Mouse (Mus musculus): Measurements from ENCODE around the gene Hes3. TPM values are rescaled to one million over a fixed set of nuclear protein-coding genes. Genes with fewer than 3 reads are reported as not detected.

Gene Hes3
- total and polyA plus RNA-seq, 3 experiments: not detected

DNA sequence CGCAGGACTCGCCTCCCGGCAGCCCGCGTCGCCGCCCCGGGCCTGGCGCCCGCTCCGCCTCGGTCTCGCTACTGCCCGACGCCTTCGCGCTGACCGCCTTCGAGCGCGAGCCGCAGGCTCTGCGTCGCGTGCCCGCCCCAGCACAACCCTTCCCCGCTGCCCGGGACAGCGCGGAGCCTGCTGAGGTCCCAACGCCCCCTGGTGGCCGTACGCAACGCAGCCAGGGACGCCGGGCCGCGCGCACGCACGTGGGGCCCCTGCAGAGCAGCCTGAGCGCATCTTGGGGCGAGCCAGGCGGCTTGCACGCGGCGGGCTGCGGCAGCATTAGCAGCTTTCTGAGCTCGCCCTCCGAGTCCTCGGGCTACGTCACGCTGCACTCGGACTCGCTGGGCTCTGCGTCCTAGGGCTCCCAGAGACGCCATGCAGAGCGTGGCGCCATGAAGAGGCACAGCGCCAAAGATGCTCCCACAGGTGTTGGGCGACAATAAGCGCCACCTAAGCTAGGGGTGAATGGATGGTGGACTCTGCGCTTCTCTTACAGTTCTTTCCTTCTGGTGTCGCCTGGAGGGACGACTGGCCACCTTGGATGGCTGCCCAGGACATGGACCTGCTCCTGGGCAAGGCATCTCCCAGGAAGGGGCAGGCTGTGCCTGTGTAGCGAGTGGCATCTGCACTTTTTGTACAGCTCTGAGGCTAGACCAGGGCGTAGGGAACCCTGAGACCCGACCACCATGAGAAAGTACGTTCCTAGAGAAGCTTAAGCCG, 8.1 kb downstream of the Hes3 start:
- TF ChIP-seq POLR2A (IDR thresholded peaks at IDR 0.05; ENCODE audit: insufficient read depth, low read depth, low read length) (no peak), CTCF (IDR thresholded peaks at IDR 0.05) (peak; percentile 99)
- Histone ChIP-seq H3K27ac (no peak overlapping the region), H3K4me3 (peak overlapping the region; percentile 19; the same call in 1 of the 2 replicates), H3K27me3 (ENCODE audit: control insufficient read depth, insufficient read depth, low read length) (peaks cover 13% of the 10 kb centered on the region), H3K79me2 (replicated peaks; ENCODE audit: control insufficient read depth, insufficient read depth, low read length) (no peaks in the 10 kb centered on the region), H3K4me1 (ENCODE audit: control insufficient read depth, insufficient read depth, low read length) (no peaks in the 10 kb centered on the region), H3K9ac (ENCODE audit: low read depth, low read length) (peak overlapping the region; percentile 18), H3K36me3 (ENCODE audit: control insufficient read depth, insufficient read depth, low read length) (no peaks in the 10 kb centered on the region)
- intact Hi-C loops (cut with DNase I): no loop called here
- DNase-seq: peak; percentile 86 to 88
- WGBS: 13% methylated on average over 70 of the region's 70 CpGs

DNA sequence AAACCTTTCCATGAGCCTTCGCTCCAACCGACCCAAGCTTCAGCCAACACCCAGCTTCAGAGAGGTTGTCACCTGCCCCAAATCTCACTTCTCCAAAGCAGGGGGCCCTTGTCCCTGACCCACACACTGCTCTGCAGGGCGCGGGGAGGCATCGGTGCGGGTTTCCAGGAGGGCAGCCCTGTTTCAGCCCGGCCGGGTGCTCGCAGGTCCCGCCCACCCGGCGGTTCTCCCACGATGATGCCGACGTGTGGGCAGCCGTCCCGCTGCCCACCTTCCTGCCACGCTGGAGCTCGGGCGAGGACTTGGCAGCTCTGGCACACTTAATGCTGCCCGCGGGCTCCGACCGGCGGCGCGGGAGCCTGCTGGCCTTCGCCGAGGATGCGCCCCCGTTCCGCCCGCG, 8.7 kb downstream of the Hes3 start:
- intact Hi-C loops (cut with DNase I): no loop called here

DNA sequence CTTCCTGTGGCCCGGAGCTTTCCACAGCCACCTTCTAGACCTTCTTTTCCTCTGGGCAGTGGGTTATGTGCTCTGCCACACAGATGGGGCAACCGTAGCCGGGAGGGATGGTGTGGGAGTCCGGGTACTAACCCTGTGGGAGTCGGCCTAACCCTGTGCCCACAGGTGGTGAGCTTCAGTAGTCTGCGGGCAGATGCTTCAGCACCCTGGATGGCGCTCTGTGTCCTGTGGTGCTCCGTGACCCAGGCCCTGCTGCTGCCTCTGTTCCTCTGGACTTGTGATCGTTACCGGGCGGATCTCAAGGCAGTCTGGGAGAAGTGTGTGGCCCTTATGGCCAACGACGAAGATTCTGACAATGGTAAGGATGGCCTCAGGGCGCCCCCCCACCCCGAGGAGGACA, 9.9 kb downstream of the Hes3 start:
- Histone ChIP-seq H3K36me3 (ENCODE audit: control insufficient read depth, insufficient read depth, low read length) (no peaks in the 10 kb centered on the region), H3K9ac (ENCODE audit: low read depth, low read length) (no peak overlapping the region), H3K4me1 (ENCODE audit: control insufficient read depth, insufficient read depth, low read length) (no peaks in the 10 kb centered on the region), H3K27me3 (ENCODE audit: control insufficient read depth, insufficient read depth, low read length) (peaks cover 8% of the 10 kb centered on the region), H3K79me2 (replicated peaks; ENCODE audit: control insufficient read depth, insufficient read depth, low read length) (no peaks in the 10 kb centered on the region), H3K27ac (no peak overlapping the region), H3K4me3 (no peak overlapping the region)
- TF ChIP-seq CTCF (IDR thresholded peaks at IDR 0.05): no peak
- no peak for TF ChIP-seq POLR2A (IDR thresholded peaks at IDR 0.05; ENCODE audit: insufficient read depth, low read depth, low read length)
- TF ChIP-seq EP300 (IDR thresholded peaks at IDR 0.05; ENCODE audit: insufficient read depth, low read depth, low read length): no peak
- intact Hi-C loops (cut with DNase I): no loop called here
- DNase-seq: no peak
- WGBS: 69% methylated on average over 15 of the region's 15 CpGs

More for the DNA sequence above, 8.7 kb downstream of the Hes3 start:
- Histone ChIP-seq H3K27me3 (ENCODE audit: control insufficient read depth, insufficient read depth, low read length) (peaks cover 13% of the 10 kb centered on the region), H3K4me1 (ENCODE audit: control insufficient read depth, insufficient read depth, low read length) (no peaks in the 10 kb centered on the region), H3K4me3 (peak overlapping the region; percentile 19; the same call in 1 of the 2 replicates), H3K9ac (ENCODE audit: low read depth, low read length) (peak overlapping the region; percentile 18), H3K79me2 (replicated peaks; ENCODE audit: control insufficient read depth, insufficient read depth, low read length) (no peaks in the 10 kb centered on the region), H3K27ac (no peak overlapping the region), H3K36me3 (ENCODE audit: control insufficient read depth, insufficient read depth, low read length) (no peaks in the 10 kb centered on the region)
- TF ChIP-seq POLR2A (IDR thresholded peaks at IDR 0.05; ENCODE audit: insufficient read depth, low read depth, low read length) (no peak), EP300 (IDR thresholded peaks at IDR 0.05; ENCODE audit: insufficient read depth, low read depth, low read length) (no peak)
- 30% methylated on average over 34 of the region's 34 CpGs for WGBS
- DNase-seq: no peak

DNA sequence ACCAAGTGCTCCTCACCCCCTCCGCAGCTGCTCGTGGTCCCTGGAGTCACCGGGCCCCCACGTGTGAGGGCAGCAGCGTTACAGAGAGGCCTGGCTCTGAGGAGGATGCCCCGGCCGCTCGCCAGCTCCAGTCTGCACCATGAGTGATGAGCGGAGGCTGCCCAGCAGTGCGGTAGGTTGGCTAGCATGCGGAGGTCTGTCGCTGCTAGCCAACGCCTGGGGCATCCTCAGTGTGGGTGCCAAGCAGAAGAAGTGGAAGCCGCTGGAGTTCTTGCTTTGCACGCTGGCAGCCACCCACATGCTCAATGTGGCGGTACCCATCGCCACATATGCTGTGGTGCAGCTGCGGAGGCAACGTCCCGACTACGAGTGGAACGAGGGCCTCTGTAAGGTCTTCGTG, 12.5 kb downstream of the Hes3 start:
- no peak for DNase-seq
- peaks cover 6% of the 10 kb centered on the region for H3K27me3 ChIP-seq (ENCODE audit: control insufficient read depth, insufficient read depth, low read length)
- intact Hi-C loops (cut with DNase I): no loop called here
- H3K27ac ChIP-seq: no peak overlapping the region
- H3K4me3 ChIP-seq: no peak overlapping the region
- no peaks in the 10 kb centered on the region for H3K4me1 ChIP-seq (ENCODE audit: control insufficient read depth, insufficient read depth, low read length)
- H3K36me3 ChIP-seq (ENCODE audit: control insufficient read depth, insufficient read depth, low read length): no peaks in the 10 kb centered on the region
- TF ChIP-seq CTCF (IDR thresholded peaks at IDR 0.05): no peak
- no peak for TF ChIP-seq POLR2A (IDR thresholded peaks at IDR 0.05; ENCODE audit: insufficient read depth, low read depth, low read length)
- TF ChIP-seq EP300 (IDR thresholded peaks at IDR 0.05; ENCODE audit: insufficient read depth, low read depth, low read length): no peak
- H3K79me2 ChIP-seq (replicated peaks; ENCODE audit: control insufficient read depth, insufficient read depth, low read length): no peaks in the 10 kb centered on the region
- H3K9ac ChIP-seq (ENCODE audit: low read depth, low read length): no peak overlapping the region
- WGBS: 89% methylated on average over 23 of the region's 23 CpGs

DNA sequence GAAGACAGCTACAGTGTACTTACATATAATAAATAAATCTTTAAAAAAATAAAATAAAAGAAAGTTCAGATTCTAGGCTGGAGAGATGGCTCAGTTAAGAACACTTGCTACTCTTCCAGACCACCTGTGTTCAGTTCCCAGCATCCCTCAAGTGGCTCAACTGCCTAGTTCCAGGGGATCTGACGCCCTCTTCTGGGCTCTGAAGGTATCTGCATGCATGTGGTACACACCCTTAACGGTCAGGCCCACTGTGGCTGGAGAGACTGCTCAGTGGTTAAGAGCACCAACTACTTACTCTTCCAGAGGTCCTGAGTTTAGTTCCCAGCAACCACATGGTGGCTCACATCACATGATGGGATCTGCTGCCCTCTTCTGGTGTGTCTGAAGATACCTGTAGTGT, 13.5 kb downstream of the Hes3 start:
- Histone ChIP-seq H3K4me1 (ENCODE audit: control insufficient read depth, insufficient read depth, low read length) (peaks cover 7% of the 10 kb centered on the region), H3K9ac (ENCODE audit: low read depth, low read length) (no peak overlapping the region), H3K27ac (no peak overlapping the region), H3K79me2 (replicated peaks; ENCODE audit: control insufficient read depth, insufficient read depth, low read length) (no peaks in the 10 kb centered on the region), H3K27me3 (ENCODE audit: control insufficient read depth, insufficient read depth, low read length) (peaks cover 6% of the 10 kb centered on the region), H3K4me3 (no peak overlapping the region), H3K36me3 (ENCODE audit: control insufficient read depth, insufficient read depth, low read length) (no peaks in the 10 kb centered on the region)
- no peak for DNase-seq
- 78% methylated on average over 2 of the region's 2 CpGs for WGBS
- intact Hi-C loops (cut with DNase I): no loop called here
- TF ChIP-seq EP300 (IDR thresholded peaks at IDR 0.05; ENCODE audit: insufficient read depth, low read depth, low read length): no peak
- TF ChIP-seq CTCF (IDR thresholded peaks at IDR 0.05): peak; percentile 5; the same call in 1 of the 2 replicates
